Mouse (Mus musculus): ENCODE data around the gene Fbxo6.
"Not testable (repeated sequence)": the region's sequence is repeated elsewhere in the genome, so short reads cannot be mapped to it uniquely, and the experiment has no call there.

Fbxo6 gene

GRCm38 (mm10) chr4:148151267-148152168 lies at the start of gene Fbxo6:
TSS of gene Fbxo6 (minus strand) at chr4:148152140.
- peak; percentile 89 for DNase-seq (ENCODE audit: low spot score)

DNA sequence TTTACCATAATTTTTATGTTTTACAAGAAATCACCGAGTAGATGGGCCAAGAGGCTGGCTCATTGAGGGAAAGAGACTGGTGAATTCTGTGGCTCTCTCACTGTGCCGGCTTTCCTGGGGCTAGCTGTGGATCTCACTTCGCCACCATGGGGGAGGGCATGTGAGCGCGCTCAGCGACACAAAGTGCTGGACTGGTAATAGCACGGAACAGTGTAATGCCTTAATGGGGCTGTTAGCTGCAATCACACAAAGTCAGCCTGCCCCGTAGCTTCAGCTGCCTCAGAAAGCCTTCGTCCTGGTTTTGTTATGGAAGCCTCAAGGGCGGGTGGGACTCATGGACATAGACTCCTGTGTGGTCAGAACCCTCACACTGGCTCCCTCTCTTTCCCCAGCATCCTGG lies 46.8 kb upstream of the Fbxo6 start:
- no peak for DNase-seq (ENCODE audit: low spot score)

GRCm38 (mm10) chr4:148194400-148194799 lies 42.5 kb upstream of the Fbxo6 start:
- no peak for DNase-seq (ENCODE audit: low spot score)

- DNase-seq (ENCODE audit: low spot score) = no peak
These were observed 40.8 kb upstream of the Fbxo6 start for GRCm38 (mm10) chr4:148192707-148193245.

DNA sequence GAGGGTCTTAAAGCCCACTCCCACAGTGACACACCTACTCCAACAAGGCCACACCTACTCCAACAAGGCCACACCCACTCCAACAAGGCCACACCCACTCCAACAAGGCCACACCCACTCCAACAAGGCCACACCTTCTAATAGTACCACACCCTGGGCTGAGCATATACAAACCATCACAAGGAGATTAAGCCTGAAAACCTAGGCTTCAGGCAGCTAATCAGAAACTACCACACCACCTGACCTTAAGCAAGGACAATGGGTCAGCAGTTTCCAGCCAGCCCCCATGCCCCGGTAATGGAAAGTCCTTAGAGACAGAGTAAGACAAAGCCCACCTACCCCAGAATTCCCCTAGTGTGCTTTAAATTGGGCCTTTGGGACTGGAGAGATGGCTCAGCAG lies 36.8 kb upstream of the Fbxo6 start:
- not testable (repeated sequence) for DNase-seq (ENCODE audit: low spot score)

DNA sequence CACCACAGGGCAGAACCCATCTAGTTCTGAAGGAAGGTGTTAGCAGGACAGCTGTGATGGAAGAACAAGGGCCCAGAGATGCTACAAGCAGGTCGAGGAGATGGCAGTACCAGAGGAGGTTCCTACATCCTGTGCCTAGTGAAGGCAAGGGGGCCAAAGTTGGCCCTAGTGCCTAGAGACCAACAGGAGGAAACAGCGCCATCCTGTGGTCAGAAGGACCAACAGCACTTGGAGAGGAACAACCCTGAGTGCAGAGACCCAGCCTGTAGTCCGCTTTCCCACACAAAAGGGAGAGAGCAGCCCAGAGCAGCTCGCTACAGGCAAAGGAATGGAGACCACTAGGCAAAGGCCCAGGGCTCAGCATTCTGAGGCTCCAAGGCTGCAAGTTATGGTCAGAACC lies 33.9 kb upstream of the Fbxo6 start:
- DNase-seq (ENCODE audit: low spot score) = no peak

DNA sequence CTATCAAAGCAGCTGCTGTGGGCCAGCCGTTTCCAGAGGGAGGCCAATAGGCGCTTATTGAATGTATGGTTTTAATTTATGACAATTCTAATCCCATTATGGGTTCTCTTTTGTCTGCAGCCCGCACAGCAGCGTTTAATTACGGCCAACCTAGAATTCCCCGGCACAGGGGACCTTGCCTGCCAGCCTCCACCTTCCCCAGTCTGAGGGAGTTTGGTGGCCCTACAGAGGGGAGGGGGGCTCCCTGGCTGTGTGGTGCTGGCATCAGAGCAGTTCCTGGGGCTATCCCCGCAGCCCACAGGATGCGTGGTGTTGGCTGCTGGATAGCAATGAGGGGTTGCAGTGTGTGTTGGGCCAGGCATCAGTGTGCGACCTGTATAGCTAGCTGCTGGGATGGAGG lies 32.6 kb upstream of the Fbxo6 start:
- no peak for DNase-seq (ENCODE audit: low spot score)

DNA sequence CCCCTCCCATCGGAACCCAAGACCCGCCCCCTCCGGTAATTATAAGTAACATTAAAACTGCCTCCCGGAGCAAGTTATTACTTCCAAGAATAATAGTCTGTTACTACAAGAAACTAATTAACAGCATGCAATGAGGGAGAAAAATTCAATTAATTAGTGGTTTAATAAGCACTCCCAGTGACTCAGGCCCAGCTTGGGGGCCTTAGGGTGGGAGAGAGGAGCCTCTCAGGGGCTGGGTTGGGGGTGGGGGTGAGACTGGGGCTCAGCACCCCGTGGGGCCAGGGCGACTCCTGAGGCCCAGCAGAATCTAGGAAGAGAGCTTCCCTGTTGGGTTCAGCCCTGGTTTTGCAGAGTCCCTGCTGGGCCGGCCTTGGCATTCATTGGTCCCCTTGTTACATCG lies 30.4 kb upstream of the Fbxo6 start:
- no peak for DNase-seq (ENCODE audit: low spot score)

- DNase-seq (ENCODE audit: low spot score) = no peak
These were observed 29.5 kb upstream of the Fbxo6 start for GRCm38 (mm10) chr4:148181483-148181882.

- no peak for DNase-seq (ENCODE audit: low spot score)
These were observed 25.8 kb upstream of the Fbxo6 start for GRCm38 (mm10) chr4:148177716-148178115.

GRCm38 (mm10) chr4:148176603-148177002 lies 24.7 kb upstream of the Fbxo6 start:
- DNase-seq (ENCODE audit: low spot score) = not testable (repeated sequence)

GRCm38 (mm10) chr4:148174495-148174862 lies 22.5 kb upstream of the Fbxo6 start:
- DNase-seq (ENCODE audit: low spot score) = no peak

DNA sequence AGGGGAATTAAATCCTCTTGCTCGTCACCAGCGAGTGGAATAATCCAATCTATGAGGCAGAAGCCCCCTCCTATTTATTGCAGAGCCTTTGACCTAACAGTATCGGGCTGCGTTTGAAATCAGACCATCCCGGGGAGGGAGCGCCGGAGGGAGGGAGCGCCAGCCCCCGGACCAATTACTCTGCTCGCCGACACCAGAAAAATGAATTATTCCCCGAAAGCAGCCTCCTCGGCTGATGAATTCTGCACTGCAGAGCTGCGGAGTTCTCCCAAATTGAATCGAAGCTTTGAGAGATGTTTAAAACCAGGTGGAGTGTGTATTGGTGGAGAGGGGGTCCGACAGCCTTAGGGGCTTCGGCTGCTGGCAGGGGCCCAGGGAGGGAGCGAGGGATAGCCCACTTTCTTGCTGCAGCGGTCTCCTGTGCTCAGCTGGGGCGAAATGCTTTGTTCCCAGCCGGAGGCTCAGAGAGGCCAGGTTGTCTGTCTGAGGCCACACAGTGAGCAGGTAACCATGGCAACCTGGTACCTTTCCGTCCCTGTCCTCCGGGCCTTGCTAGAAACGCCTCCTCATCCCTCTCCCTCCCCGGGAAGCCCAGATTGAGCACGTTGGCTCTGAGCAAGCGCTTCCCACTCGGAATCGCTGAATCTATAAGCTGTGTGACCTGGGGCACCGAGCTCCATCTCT lies 22.0 kb upstream of the Fbxo6 start:
- no peak for DNase-seq (ENCODE audit: low spot score)

GRCm38 (mm10) chr4:148171261-148171660 lies 19.3 kb upstream of the Fbxo6 start:
- DNase-seq (ENCODE audit: low spot score) = no peak

GRCm38 (mm10) chr4:148170842-148171241 lies 18.9 kb upstream of the Fbxo6 start:
- DNase-seq (ENCODE audit: low spot score) = peak; percentile 59

- DNase-seq (ENCODE audit: low spot score) = no peak
These were observed 17.6 kb upstream of the Fbxo6 start for GRCm38 (mm10) chr4:148169586-148169985.

DNA sequence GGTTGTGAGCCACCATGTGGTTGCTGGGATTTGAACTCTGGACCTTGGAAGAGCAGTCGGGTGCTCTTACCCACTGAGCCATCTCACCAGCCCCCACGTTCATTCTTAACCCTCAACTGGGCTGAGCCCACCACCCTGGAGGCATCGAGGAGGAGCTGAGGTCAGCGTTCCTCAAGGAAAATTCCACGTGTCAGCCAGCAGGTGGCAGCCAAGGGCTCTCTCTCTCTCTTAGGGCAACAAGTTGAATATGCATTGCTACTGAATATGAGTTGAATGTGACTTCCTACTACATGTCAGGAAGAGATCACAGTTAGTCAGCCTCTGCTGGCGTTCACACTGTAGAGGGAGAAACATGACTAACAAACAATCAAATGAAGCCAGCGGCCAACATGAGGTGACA lies 16.3 kb upstream of the Fbxo6 start:
- peak; percentile 61 for DNase-seq (ENCODE audit: low spot score)

DNA sequence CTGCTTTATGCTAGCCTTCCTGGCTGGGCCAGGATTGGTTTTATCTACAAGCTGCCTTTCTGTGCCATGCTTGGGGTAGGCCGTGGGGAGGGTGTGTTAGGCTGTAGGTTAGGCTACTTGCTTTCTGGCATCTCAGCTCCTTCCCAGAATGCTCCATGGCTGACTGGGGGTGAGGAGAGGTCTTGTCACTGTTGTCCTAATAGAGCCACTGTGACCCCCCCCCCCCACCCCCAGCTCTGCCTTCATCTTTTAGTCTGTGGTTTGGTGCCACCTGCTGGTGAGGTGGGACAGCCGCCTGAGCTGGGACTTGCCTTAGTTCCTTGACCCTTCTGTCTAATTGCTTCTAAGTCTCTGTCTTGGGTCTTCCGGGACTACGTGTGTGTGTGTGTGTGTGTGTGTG lies 15.0 kb upstream of the Fbxo6 start:
- DNase-seq (ENCODE audit: low spot score) = peak; percentile 80

GRCm38 (mm10) chr4:148166431-148166830 lies 14.5 kb upstream of the Fbxo6 start:
- no peak for DNase-seq (ENCODE audit: low spot score)

DNA sequence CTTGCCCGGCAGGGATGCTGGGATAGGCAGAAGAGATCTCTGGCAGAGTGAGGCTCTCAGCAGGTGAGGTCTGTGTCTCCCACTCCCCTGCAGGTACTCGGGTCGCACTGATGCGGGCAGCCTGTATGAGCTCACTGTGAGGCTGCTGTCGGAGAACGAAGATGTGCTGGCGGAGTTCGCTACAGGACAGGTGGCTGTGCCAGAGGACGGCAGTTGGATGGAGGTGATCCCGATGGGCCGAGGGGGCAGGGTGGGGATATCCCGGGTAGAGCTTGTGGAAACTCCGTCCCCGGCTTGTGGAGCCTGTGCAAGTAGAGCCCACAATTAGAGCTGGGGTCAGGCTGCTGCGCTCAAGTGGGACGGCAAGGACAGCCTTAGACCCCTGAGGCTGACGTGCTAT lies 13.6 kb upstream of the Fbxo6 start:
- no peak for DNase-seq (ENCODE audit: low spot score)

- no peak for DNase-seq (ENCODE audit: low spot score)
These were observed 12.5 kb upstream of the Fbxo6 start for GRCm38 (mm10) chr4:148164461-148164860.

GRCm38 (mm10) chr4:148164002-148164439 lies 12.1 kb upstream of the Fbxo6 start:
- DNase-seq (ENCODE audit: low spot score) = no peak
